Mouse (Mus musculus): Measurements from ENCODE around the gene Gm20379. TPM values are rescaled to one million over a fixed set of nuclear protein-coding genes. Genes with fewer than 3 reads are reported as not detected.

The Gm20379 gene
- total and polyA plus RNA-seq, 3 experiments: 11.7 TPM; not detected in 2

- Histone ChIP-seq H3K27ac (ENCODE audit: insufficient read depth, low read depth) (no peak overlapping the region), H3K4me2 (ENCODE audit: insufficient read depth, low read depth, poor library complexity, severe bottlenecking) (no peak overlapping the region), H3K27me3 (replicated peaks) (no peaks in the 10 kb centered on the region), H3K36me3 (replicated peaks in 1 of 2; ENCODE audit: control insufficient read depth in 1 of 2, insufficient read depth in 1 of 2, low read length in 1 of 2) (peaks cover 23 to 67% of the 10 kb centered on the region in 2 experiments), H3K4me1 (ENCODE audit: control insufficient read depth in 1 of 2, insufficient read depth in 2 of 2) (peaks cover 0 to 7% of the 10 kb centered on the region in 2 experiments; a peak in 1 of 4 replicates), H3K79me2 (replicated peaks; ENCODE audit: control insufficient read depth, extremely low read depth, insufficient read depth, poor library complexity, severe bottlenecking) (no peaks in the 10 kb centered on the region), H3K9ac (ENCODE audit: insufficient read depth, low read depth) (no peak overlapping the region), H3K9me3 (replicated peaks; ENCODE audit: low read length) (no peaks in the 10 kb centered on the region), H3K4me3 (replicated peaks in 1 of 3; ENCODE audit: low read depth in 2 of 3, low read length in 2 of 3, poor library complexity in 1 of 3) (no peak overlapping the region)
- TF ChIP-seq POLR2AphosphoS2 (IDR thresholded peaks at IDR 0.05; ENCODE audit: low read depth, low read length): no peak
- TF ChIP-seq RAD21 (IDR thresholded peaks at IDR 0.05; ENCODE audit: low read depth, low read length): no peak
- TF ChIP-seq MEF2A (IDR thresholded peaks at IDR 0.05; ENCODE audit: borderline replicate concordance, low read depth, low read length): no peak
- TF ChIP-seq USF1 (IDR thresholded peaks at IDR 0.05; ENCODE audit: low read depth, low read length): no peak
- no peak for TF ChIP-seq MXI1 (IDR thresholded peaks at IDR 0.05; ENCODE audit: low read depth, low read length)
- no peak for TF ChIP-seq ETS1 (conservative IDR thresholded peaks at IDR 0.05; ENCODE audit: low read depth, low read length)
- TF ChIP-seq JUND (conservative IDR thresholded peaks at IDR 0.05; ENCODE audit: low read depth, low read length): no peak
- no peak for TF ChIP-seq UBTF (IDR thresholded peaks at IDR 0.05; ENCODE audit: low read depth, low read length)
- no peak for TF ChIP-seq IRF4 (IDR thresholded peaks at IDR 0.05; ENCODE audit: low read depth, low read length)
- TF ChIP-seq CTCF (conservative IDR thresholded peaks at IDR 0.05 in 1 of 2, IDR thresholded peaks at IDR 0.05 in 1 of 2; ENCODE audit: low read depth in 2 of 2, low read length in 2 of 2): no peak
- no peak for TF ChIP-seq ZNF384 (IDR thresholded peaks at IDR 0.05; ENCODE audit: low read depth, low read length)
- TF ChIP-seq SIN3A (IDR thresholded peaks at IDR 0.05; ENCODE audit: low read length): no peak
- no peak for TF ChIP-seq KAT2A (IDR thresholded peaks at IDR 0.05; ENCODE audit: insufficient replicate concordance, low read length)
- TF ChIP-seq MAZ (IDR thresholded peaks at IDR 0.05; ENCODE audit: low read depth, low read length): no peak
- no peak for TF ChIP-seq SMC3 (IDR thresholded peaks at IDR 0.05; ENCODE audit: low read depth, low read length)
- no peak for TF ChIP-seq NRF1 (IDR thresholded peaks at IDR 0.05; ENCODE audit: low read depth, low read length)
- no peak for TF ChIP-seq POLR2A (IDR thresholded peaks at IDR 0.05; ENCODE audit: low read depth, low read length)
- TF ChIP-seq MYC (IDR thresholded peaks at IDR 0.05; ENCODE audit: low read depth, low read length): no peak
- dilution Hi-C loops (cut with MboI; ENCODE audit: extremely low pct_ligation_motif_present, extremely low pct_unique_long_range_greater_than_20kb, low sequenced_read_pairs): no loop called here
- DNase-seq (ENCODE audit: extremely low read depth): no peak
- in situ Hi-C loops (cut with MboI; ENCODE audit: low pct_ligation_motif_present, low pct_unique_long_range_greater_than_20kb, low sequenced_read_pairs): loop anchor here (25.0 kb wide), 1 partner anchor 427 kb away; no protein-coding TSS in a partner anchor
These were observed 34.0 kb downstream of the Gm20379 start for GRCm38 (mm10) chr13:92339787-92340186.

DNA sequence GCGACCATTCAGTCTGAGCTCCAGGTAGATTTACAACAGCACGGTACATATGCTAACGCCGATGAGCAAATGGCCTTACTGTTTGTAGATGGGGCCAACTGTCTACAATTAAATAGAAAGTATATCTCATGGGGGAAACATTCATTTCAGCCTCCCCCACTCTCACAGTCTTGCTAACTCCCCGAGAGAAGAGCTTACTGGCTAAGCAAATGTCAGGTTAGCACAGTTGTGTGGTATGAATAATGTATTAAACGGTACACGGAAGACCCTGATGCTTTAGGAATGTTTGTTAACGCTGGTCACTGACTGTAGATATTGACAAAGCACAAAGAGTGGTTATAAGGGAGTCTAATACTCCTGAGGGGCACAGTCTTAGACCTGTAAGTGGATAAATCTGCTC, 38.3 kb downstream of the Gm20379 start:
- Histone ChIP-seq H3K79me2 (replicated peaks; ENCODE audit: control insufficient read depth, extremely low read depth, insufficient read depth, poor library complexity, severe bottlenecking) (no peaks in the 10 kb centered on the region), H3K9me3 (replicated peaks; ENCODE audit: low read length) (no peaks in the 10 kb centered on the region), H3K9ac (ENCODE audit: insufficient read depth, low read depth) (no peak overlapping the region), H3K4me3 (replicated peaks in 1 of 3; ENCODE audit: low read depth in 2 of 3, low read length in 2 of 3, poor library complexity in 1 of 3) (no peak overlapping the region), H3K27ac (ENCODE audit: insufficient read depth, low read depth) (no peak overlapping the region), H3K4me2 (ENCODE audit: insufficient read depth, low read depth, poor library complexity, severe bottlenecking) (no peak overlapping the region), H3K36me3 (replicated peaks in 1 of 2; ENCODE audit: control insufficient read depth in 1 of 2, insufficient read depth in 1 of 2, low read length in 1 of 2) (peaks cover 31 to 82% of the 10 kb centered on the region in 2 experiments), H3K4me1 (ENCODE audit: control insufficient read depth in 1 of 2, insufficient read depth in 2 of 2) (no peaks in the 10 kb centered on the region), H3K27me3 (replicated peaks) (no peaks in the 10 kb centered on the region)
- no peak for DNase-seq (ENCODE audit: extremely low read depth)
- TF ChIP-seq KAT2A (IDR thresholded peaks at IDR 0.05; ENCODE audit: insufficient replicate concordance, low read length): no peak
- TF ChIP-seq ZNF384 (IDR thresholded peaks at IDR 0.05; ENCODE audit: low read depth, low read length): no peak
- no peak for TF ChIP-seq POLR2AphosphoS2 (IDR thresholded peaks at IDR 0.05; ENCODE audit: low read depth, low read length)
- dilution Hi-C loops (cut with MboI; ENCODE audit: extremely low pct_ligation_motif_present, extremely low pct_unique_long_range_greater_than_20kb, low sequenced_read_pairs): no loop called here
- in situ Hi-C loops (cut with MboI; ENCODE audit: low pct_ligation_motif_present, low pct_unique_long_range_greater_than_20kb, low sequenced_read_pairs): loop anchor here (25.0 kb wide), 1 partner anchor 432 kb away; no protein-coding TSS in a partner anchor
